In genomic region chr11:116842531-116843260, GRCm38 (mm10) we compare ENCODE assay signal across 8 mouse cellular contexts. TPM values are rescaled to one million over a fixed set of nuclear protein-coding genes. Genes with fewer than 3 reads are reported as not detected.
DNase-seq lines count a peak whose midpoint lies in the region; ATAC-seq and TF ChIP-seq lines count a peak whose summit lies in the region.

No protein-coding gene starts in this region.

- WGBS in hindbrain, embryonic 10.5 days: under 1% methylated on average over 73 of the region's 73 CpGs
- under 1% methylated on average over 73 of the region's 73 CpGs for WGBS in lung, embryonic 16.5 days
- under 1% methylated on average over 72 of the region's 73 CpGs for WGBS in thymus, adult 2 months

- peak overlapping the region; percentile 70 for H3K4me3 ChIP-seq in hindbrain, embryonic 10.5 days
- H3K4me3 ChIP-seq in lung, embryonic 16.5 days (ENCODE audit: low read length): peak overlapping the region; percentile 87
- peak overlapping the region; percentile 54 for H3K4me3 ChIP-seq in thymus, adult 2 months (ENCODE audit: control insufficient read depth, insufficient read depth, low read length)

- H3K4me1 ChIP-seq in hindbrain, embryonic 10.5 days (replicated peaks): peaks cover 57% of the 10 kb centered on the region
- peaks cover 28% of the 10 kb centered on the region for H3K4me1 ChIP-seq in lung, embryonic 16.5 days (replicated peaks; ENCODE audit: control insufficient read depth, insufficient read depth, low read length)
- peaks cover 18% of the 10 kb centered on the region for H3K4me1 ChIP-seq in thymus, adult 2 months (replicated peaks; ENCODE audit: control insufficient read depth, insufficient read depth, low read length)

- peak overlapping the region; percentile 98 for H3K27ac ChIP-seq in hindbrain, embryonic 10.5 days
- H3K27ac ChIP-seq in lung, embryonic 16.5 days (ENCODE audit: low read length): peak overlapping the region; percentile 99
- peak overlapping the region; percentile 62 for H3K27ac ChIP-seq in thymus, adult 2 months (ENCODE audit: control insufficient read depth, insufficient read depth, low read length)

- H3K36me3 ChIP-seq in hindbrain, embryonic 10.5 days: peaks cover 54% of the 10 kb centered on the region
- H3K36me3 ChIP-seq in lung, embryonic 16.5 days (ENCODE audit: control insufficient read depth, insufficient read depth, low read length): peaks cover 31% of the 10 kb centered on the region
- peaks cover 32% of the 10 kb centered on the region for H3K36me3 ChIP-seq in thymus, adult 2 months (ENCODE audit: control insufficient read depth, insufficient read depth, low read length)

- peak overlapping the region; percentile 95 for H3K9ac ChIP-seq in lung, embryonic 16.5 days (ENCODE audit: low read length)

- peak; percentile 60 for ATAC-seq in frontal cortex, adult (ENCODE audit: low TSS enrichment)
- peak; percentile 65 for ATAC-seq in lung, embryonic 16.5 days (ENCODE audit: low read depth)
- ATAC-seq in neutrophil, adult 5-6 weeks (ENCODE audit: extremely low read depth, insufficient number of reproducible peaks, low FRiP score, poor library complexity, severe bottlenecking): peak; percentile 37

- no peak for TF ChIP-seq POLR2A in thymus, adult 2 months (IDR thresholded peaks at IDR 0.05; ENCODE audit: control insufficient read depth, extremely low read depth, insufficient read depth, low read length, poor library complexity)

- no peak for TF ChIP-seq CTCF in thymus, adult 2 months (IDR thresholded peaks at IDR 0.05; ENCODE audit: borderline replicate concordance, control insufficient read depth, extremely low read depth, insufficient read depth, low read length, poor library complexity)

- DNase-seq in Muller cell, postnatal 12 days (ENCODE audit: inconsistent ontology term): peak; percentile 80
- DNase-seq in cerebellum, adult 8-10 months: peak; percentile 70
- peak; percentile 68 for DNase-seq in hindbrain, embryonic 10.5 days (ENCODE audit: low spot score)
- DNase-seq in layer of hippocampus, adult 9-10 months (ENCODE audit: low spot score): peak; percentile 31
- DNase-seq in thymus, adult 2 months: peak; percentile 72

- no peaks in the 10 kb centered on the region for H3K27me3 ChIP-seq in hindbrain, embryonic 10.5 days (ENCODE audit: insufficient read depth, poor library complexity, severe bottlenecking)
- no peaks in the 10 kb centered on the region for H3K27me3 ChIP-seq in lung, embryonic 16.5 days (ENCODE audit: control insufficient read depth, insufficient read depth, low read depth, low read length)
- H3K27me3 ChIP-seq in thymus, adult 2 months (ENCODE audit: control insufficient read depth, insufficient read depth, low read length): no peaks in the 10 kb centered on the region

- peak overlapping the region; percentile 68 for H3K4me2 ChIP-seq in lung, embryonic 16.5 days (ENCODE audit: low read depth, low read length)

- H3K9me3 ChIP-seq in hindbrain, embryonic 10.5 days: no peaks in the 10 kb centered on the region
- H3K9me3 ChIP-seq in lung, embryonic 16.5 days (ENCODE audit: control insufficient read depth, low read length): no peaks in the 10 kb centered on the region

RNA-seq across cellular contexts. Expression of gene Mettl23, which starts 0.4 kb away (rescaled TPM):
- polyA plus RNA-seq in hindbrain, embryonic 10.5 days (2016; fragmentation: Nextera tagmentation; extraction: Ambion mirVana): 61.4 and 62.3 TPM in 2 replicates
- 53.5 and 59.9 TPM in 2 replicates for polyA plus RNA-seq in lung, embryonic 16.5 days (2015; fragmentation: Nextera tagmentation; extraction: Ambion mirVana)
- total RNA-seq in neutrophil, adult 5-6 weeks (2017): 74.9 and 78.8 TPM in 2 replicates
- polyA plus RNA-seq in thymus, adult 2 months (2012; rRNA removed): 69.9 and 82.6 TPM in 2 replicates

RNA-seq across cellular contexts. Expression of gene Jmjd6, which starts 0.6 kb away (rescaled TPM):
- polyA plus RNA-seq in hindbrain, embryonic 10.5 days (2016; fragmentation: Nextera tagmentation; extraction: Ambion mirVana): 93.4 and 96.9 TPM in 2 replicates
- 59.5 and 60.8 TPM in 2 replicates for polyA plus RNA-seq in lung, embryonic 16.5 days (2015; fragmentation: Nextera tagmentation; extraction: Ambion mirVana)
- total RNA-seq in neutrophil, adult 5-6 weeks (2017): 66.5 and 70.1 TPM in 2 replicates
- polyA plus RNA-seq in thymus, adult 2 months (2012; rRNA removed): 37.3 and 46.3 TPM in 2 replicates

RNA-seq across cellular contexts. Expression of gene Mfsd11, which starts 9.5 kb away (rescaled TPM):
- polyA plus RNA-seq in hindbrain, embryonic 10.5 days (2016; fragmentation: Nextera tagmentation; extraction: Ambion mirVana): 25.6 and 27.5 TPM in 2 replicates
- polyA plus RNA-seq in lung, embryonic 16.5 days (2015; fragmentation: Nextera tagmentation; extraction: Ambion mirVana): 36.0 and 36.6 TPM in 2 replicates
- total RNA-seq in neutrophil, adult 5-6 weeks (2017): 9.8 and 21.6 TPM in 2 replicates
- polyA plus RNA-seq in thymus, adult 2 months (2012; rRNA removed): 32.9 and 33.0 TPM in 2 replicates

RNA-seq across cellular contexts. Expression of gene Srsf2, which starts 10.2 kb away (rescaled TPM):
- 818 and 839 TPM in 2 replicates for polyA plus RNA-seq in hindbrain, embryonic 10.5 days (2016; fragmentation: Nextera tagmentation; extraction: Ambion mirVana)
- 661 and 761 TPM in 2 replicates for polyA plus RNA-seq in lung, embryonic 16.5 days (2015; fragmentation: Nextera tagmentation; extraction: Ambion mirVana)
- total RNA-seq in neutrophil, adult 5-6 weeks (2017): 214 and 227 TPM in 2 replicates
- polyA plus RNA-seq in thymus, adult 2 months (2012; rRNA removed): 1,171 and 1,772 TPM in 2 replicates

RNA-seq across cellular contexts. Expression of gene Mxra7, which starts 14.8 kb away (rescaled TPM):
- polyA plus RNA-seq in hindbrain, embryonic 10.5 days (2016; fragmentation: Nextera tagmentation; extraction: Ambion mirVana): 30.6 and 71.7 TPM in 2 replicates
- polyA plus RNA-seq in lung, embryonic 16.5 days (2015; fragmentation: Nextera tagmentation; extraction: Ambion mirVana): 14.2 and 15.3 TPM in 2 replicates
- total RNA-seq in neutrophil, adult 5-6 weeks (2017): 0.74 TPM in 1 of 2 replicates, not detected in the other
- 8.6 and 14.2 TPM in 2 replicates for polyA plus RNA-seq in thymus, adult 2 months (2012; rRNA removed)

Comparison
In these comparisons a context has a peak if more than half of its experiments do, and no peak if none do; other contexts are left out.
1. Peak in every context shown above with its lines: DNase-seq, ATAC-seq, H3K4me3 ChIP-seq and H3K27ac ChIP-seq.